Mouse (Mus musculus) CD8-positive naive resting alpha-beta T cell, adult 2 months (primary cell): ENCODE data around the gene Creb3l2.

ENCODE experiments used
- DNase-seq, 2 experiments: peaks; one replicate each; pipeline ENCODE4 v3.0.0; 2022; ENCODE audit warnings: low read depth in 2 of 2, low spot score in 2 of 2

The Creb3l2 gene

DNA sequence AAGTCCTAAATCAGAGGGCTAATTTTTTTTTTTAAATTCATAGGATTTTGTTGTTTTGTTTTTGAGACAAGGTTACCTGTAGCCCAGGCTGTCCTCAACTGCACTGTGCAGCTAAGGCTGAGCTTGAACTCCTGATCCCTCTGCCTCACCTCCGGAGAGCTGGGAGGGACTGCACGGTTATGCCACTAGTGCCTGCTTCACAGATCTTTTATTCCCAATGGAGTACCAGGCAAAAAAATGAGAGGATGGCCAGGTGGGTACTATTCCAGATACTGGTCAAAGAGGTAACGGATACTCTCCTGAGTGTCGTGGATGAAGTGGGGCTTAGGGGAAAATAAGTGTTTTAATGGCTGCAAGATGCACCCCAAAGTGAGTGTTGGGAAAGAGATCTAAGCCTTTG is 835 bp upstream of the Creb3l2 start:
- DNase-seq = no peak

DNA sequence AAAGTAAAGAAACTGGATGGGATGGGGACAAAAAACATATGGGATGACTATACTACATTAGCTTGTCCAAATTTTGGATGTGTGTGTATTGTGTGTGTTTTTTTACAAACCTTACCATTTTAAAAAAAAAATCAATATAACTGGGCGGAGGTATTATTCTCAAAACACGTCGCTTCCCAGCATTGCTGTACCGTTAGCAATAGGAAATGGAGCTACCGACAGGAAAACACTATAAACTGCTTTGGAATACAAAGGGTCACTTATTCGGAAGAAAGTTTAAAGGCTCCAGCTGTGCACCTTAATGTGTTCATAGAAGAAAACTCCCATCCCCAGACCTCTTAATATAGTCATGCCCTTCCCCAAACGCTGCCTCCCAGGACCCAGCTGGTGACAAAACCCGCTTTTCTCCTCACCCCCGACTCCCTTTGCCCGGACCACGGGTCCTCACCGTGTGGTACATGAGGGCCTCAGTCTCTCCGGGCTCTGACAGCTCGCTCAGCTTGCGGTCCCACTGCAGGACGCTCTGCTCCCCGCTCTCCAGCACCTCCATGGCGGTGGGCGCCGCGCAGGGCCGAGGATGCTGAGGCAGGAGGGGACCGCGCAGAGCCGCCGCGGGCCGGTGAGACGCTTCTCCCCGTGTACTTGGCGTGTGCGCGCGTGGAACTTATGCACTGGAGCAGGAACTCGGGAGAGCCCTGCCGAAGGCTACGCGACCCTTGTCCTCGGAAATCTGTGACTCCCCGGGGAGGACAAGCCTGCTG is 515 bp downstream of the Creb3l2 start:
- peak in 1 of 2 experiments; percentile 36 for DNase-seq

DNA sequence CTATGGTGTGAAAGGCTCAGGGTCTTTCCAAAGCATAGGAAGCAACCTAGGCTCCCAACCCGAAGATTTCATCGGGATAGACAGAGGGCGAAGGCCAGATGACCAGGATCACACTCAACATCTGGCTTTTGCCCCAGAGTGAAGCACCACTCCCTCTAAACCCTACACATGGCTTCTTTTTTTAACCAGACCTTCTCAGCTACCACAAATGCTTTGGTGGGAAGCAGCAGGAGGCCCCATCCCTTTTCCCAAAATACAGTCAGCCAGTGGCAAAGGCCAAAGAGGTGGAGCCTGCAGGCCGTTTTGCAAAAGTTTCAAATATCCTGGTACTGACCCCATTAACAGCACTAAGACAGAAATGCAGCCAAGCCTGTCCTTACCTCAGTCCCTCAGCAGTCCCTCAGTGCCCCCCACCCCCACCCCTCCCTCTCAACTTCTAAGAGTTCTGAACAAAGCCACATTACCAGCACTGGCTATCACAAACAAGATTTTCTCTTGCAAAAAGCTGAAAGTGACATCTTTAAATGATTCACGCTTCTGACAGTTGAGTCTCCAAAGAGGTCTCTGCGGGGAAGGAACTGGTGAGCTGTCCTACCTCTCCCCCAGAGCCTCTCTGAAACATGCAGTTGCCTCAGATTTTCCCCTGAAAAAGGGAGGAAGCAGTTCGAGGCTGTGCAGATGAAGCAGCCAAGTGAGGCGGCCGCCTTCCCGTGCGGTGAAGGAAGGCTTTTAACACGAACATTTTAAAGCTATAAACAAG is 1.3 kb downstream of the Creb3l2 start:
- DNase-seq = no peak

DNA sequence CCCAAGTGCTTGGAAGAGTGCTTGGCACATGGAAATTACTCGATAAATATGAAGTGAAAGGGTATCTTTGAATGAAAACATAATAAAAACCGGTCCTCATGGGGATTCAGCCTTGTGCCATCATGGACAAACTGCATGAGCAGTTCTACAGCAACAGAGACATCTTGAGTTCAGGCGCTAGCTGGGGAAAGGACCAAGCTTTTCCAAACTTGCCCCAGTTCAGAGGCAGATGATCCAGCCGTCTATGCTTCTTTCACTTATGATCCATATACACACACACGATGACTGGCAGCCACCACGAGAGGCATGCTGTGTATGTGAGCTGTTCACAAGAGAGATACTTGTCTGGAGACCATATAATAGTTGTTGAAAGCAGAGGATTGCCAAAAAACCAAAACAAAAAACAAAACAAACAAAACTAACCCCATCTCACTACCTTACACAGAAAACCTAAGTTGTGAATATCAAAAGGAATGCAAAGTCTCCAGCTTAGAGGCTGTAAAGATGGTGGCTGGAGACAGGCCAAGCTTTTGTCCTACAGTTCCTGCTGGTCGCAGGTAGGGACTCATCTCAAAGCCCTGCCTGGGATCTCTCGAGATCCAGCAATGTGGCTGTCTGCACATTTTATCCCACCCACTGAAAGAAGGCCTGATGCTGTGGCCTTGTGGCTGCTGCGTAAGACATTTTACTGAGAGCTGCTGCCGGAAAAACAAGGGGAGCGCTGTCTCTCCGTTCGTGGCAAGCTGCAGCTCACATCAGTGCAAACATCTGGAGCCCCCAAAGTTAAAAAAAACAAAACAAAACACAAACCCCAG is 2.1 kb downstream of the Creb3l2 start:
- no peak for DNase-seq

DNA sequence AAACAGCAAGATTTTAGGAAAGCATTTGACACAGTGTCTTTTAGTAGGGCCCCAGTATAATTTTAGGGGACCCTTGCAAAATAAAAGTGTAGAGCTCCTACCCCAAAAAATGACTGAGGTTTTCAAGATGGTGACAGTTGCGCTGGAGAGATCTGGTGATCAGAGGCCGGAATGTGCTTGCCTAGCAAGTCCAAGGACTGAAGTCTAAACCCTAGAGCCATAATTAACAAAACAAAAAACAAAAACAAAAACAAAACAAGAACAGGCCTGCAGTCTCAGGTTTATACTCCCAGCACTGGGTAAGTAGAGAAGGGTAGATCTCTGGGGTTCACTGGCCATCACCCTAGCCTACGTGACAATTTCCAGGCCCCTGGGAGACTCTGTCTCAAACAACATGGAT is 3.4 kb downstream of the Creb3l2 start:
- no peak for DNase-seq

DNA sequence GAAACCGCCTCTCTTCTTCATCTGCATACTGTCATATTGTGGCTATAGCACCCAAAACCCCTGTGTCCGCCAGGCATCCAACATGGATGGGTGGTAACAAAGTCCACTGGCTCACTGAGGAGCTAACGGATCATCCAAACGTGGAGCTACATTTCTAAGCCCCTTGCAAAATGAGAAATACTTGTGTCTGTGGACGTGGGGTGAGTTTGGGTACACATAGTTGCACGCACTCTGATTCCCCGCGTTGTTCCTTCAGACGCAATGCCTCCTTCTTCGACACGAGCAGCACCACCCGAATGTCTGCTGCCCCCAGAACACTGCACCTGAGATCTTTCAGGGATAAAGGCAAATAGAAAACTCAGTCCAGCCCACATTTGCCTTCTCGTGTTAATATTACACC is 4.9 kb downstream of the Creb3l2 start:
- DNase-seq = no peak

DNA sequence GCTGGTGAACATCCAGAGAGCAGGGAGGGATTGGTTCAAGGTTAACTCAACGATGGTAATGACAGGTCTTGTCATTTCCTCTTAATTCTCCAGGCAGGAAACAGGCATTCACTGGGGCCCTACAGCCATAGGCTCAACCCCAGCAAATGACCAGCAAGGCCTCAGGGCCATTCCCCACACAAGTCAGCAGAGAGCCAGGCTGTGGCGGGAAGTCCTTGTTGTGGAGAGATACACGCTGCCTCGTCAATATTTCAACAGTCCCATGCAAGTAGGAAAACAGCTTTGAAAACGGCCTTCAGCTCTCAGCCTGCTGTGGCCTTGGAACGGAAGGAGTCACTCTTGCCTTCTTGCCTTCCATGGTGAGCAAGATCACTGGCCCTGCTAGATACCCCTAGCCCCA is 6.6 kb downstream of the Creb3l2 start:
- DNase-seq = no peak

DNA sequence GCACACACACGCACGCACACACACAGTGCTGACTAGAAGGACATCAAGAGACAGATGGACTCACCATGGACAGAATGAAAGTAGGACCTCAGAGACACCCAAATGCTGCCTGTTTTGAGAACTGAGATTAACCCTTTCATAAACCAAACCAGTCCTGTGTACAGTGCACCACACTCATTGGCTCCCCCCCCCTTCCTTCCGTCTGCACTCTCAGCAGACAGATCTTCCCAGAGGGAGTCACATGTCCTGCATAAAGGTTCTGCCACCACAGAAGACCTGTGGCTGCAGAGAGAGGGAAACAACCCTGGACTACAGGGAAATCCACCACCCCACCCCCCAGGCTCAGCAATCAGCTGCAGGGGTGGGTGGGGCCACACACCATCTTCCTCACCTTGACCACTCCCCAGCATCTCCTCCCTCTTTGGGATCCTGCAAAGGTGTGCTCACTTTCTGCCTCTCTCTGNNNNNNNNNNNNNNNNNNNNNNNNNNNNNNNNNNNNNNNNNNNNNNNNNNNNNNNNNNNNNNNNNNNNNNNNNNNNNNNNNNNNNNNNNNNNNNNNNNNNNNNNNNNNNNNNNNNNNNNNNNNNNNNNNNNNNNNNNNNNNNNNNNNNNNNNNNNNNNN is 12.0 kb downstream of the Creb3l2 start:
- no peak for DNase-seq

DNA sequence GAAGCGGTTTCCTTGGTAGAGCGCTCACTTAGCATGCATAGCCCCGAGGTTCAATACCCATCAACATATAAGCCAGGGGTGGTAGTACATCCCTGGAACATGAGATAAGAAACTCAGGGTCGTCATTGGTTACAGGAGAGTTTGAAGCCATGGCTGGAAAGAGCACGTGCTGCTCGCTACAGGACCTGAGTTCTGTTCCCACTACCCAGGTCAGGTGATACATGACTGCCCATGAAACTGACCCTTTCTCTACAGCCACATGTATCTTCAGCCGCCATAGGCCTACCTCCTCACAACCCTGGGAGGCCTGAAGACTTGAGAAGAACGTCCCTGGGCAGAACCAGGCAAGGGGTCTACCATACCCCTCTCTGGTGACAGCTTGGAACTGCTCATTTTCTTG is 13.0 kb downstream of the Creb3l2 start:
- no peak for DNase-seq

DNA sequence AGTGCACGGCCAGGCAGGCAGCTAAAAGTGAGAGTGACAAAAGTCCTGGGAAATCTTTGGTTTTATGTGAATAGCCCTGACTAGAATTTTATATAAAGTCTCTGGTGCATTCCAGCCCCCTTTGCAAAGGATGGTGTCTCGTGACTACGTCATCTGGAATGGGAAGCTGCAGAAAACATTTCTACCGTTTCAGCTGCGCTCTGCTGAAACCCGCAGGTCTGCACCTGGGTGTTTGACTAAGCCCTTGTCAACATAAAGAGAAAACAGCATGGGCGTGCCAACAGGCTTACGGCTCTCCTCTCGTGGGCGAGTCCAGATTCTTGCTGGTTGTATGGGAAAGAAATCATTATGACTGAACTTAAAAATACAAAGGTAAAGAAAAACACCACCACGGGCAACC is 13.9 kb downstream of the Creb3l2 start:
- DNase-seq = no peak

DNA sequence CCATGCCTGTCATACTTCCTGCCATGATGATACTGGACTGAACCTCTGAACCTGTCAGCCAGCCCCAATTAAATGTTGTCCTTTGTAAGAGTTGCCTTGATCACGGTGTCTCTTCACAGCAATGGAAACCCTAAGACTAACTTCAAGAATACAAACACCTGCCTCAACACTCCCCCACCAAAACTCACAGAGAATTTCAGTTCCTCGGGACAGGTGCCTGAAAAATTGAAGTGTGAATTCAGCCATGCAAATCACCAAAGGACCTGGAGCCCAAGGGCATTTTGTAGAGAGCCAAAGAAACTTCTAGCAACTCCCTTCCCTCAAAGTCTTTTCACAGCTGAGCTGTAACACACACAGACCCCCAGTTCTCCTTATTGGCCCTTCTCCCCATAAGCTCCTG is 15.3 kb downstream of the Creb3l2 start:
- no peak for DNase-seq

DNA sequence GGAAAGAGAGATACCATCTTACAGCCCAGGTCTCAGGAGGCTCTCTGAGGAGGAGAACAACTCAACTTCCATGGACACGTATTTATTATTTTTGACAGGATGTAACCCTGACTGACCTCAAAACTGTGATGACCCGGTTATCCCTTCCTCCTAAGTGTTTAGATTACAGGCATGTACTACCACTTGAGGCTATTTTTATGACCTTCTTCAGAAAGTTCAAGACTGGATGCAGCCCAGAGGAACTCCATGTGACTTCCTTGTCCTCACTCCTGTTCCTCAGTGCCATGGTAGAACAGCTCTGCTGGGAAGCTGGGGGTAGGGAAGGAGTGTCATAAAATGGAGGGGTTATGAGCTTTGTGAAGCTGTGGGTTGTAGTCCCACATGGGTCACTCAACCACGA is 16.1 kb downstream of the Creb3l2 start:
- DNase-seq = no peak

DNA sequence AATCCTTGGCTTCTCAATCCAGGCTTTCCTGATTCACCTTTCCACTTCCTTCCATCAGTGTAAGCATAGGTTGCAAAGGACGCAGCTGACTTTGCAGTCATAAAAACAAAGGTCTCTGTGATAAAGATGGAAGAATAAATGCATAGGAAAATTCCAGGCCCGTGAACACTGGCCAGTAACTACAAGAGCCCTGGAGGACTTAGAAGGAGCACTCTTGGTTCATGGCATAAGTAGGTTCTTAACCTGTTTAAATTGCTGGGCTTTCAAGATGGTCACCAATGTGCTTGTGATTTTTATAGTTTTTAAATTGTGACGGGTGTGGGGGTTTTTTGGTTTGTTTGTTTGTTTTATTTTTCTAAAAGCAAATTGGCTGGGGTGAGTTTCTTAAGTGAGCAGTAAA is 16.9 kb downstream of the Creb3l2 start:
- no peak for DNase-seq

DNA sequence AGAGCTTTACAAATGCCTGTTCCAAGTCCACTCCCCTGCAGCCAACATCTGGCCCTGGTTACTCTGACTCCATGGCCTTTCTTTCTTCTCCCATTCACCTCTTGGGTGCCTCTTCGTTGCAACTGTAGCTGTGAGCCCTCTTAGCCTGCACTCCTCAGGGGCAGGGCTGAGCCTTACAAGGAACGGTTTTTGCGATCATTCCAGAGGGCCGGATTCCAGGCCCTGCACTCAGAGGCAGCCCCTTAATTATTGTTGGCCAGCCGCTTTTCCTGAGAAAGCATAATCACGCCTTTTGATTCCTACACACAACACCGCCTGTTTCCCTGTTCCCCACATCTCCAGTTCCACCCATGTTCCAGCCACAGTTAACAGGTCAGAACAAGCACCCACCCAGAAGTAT is 17.6 kb downstream of the Creb3l2 start:
- no peak for DNase-seq

DNA sequence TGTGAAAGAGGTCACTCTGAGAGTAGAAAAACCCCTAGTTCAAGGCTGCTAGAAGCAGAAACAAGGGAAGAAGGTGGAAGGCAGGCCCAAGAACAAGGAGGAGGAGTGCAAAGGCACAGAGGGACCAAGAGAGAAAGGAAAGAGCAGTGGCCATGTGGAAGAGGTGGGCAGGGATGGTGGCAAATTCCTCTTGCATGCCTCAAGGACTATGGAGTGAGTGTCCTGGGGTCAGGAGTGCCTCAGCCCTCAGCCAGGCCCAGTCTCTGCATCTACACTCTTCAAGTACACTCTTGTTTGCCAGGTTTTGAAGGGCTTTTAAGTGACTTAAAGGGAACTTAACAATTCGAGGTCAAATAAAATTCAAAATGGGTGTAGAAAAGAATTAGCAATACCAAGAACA is 18.6 kb downstream of the Creb3l2 start:
- DNase-seq = no peak

DNA sequence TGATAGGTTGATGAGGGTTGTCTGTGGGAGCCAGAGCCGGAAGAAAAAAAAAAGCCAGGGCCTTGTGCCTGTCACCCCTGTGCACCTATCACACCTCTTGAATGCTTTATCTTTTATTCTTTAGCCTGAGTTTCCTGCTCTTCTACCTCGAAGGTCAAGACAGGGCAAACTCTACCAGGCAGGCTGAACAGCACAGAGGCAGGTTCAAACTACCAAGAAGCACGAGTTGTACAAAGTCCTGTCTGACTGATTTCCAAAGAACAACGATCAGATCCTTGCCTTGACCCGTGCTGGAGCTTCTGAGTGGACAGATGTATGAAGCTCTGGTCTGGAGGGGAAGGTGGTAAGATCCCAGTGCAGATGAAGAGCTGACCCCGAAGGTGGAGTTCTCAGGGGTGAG is 20.8 kb downstream of the Creb3l2 start:
- DNase-seq = no peak

DNA sequence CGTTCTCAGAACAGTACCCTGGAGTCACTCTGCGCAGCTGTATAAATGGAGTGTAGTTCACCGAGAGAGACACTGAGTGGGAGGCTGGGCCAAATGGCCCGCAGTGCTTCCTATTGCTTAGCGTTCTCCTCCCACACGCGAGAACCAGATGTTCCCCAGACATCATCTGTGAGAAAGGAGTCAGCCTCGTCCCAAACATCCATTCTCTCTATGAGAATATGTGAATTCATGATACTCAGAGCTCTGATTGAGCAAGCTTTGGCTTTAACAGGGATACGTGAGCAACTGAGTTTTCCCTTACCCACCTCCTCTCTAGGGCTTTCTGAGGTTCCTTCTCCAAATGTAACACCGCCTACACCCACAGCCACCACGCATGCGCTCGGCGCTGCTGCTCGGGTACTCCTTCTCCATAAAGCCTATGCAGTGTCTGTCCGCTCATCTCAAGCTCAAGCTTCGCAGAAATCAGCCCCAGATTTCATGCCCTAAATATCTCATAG is 22.5 kb downstream of the Creb3l2 start:
- no peak for DNase-seq

DNA sequence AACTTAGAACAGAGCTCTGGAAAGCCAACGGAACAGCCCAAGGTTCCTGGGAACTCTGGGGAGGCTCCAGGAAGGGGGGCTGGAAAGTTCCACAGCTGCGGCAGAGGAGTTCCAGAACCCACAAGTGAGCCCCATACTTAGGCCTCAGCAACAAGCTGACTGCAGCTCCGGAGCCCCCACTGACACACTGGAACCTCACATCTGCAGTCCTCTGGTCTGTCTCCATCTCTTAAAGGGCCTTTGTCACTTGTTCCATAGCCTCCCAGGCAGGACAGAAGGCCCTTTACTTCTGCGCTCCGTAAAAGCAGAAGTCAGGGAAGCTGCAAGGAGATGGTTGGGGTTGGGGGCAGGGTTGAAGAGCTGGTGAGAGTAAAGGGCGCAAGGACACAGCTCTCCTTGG is 23.0 kb downstream of the Creb3l2 start:
- DNase-seq = no peak

DNA sequence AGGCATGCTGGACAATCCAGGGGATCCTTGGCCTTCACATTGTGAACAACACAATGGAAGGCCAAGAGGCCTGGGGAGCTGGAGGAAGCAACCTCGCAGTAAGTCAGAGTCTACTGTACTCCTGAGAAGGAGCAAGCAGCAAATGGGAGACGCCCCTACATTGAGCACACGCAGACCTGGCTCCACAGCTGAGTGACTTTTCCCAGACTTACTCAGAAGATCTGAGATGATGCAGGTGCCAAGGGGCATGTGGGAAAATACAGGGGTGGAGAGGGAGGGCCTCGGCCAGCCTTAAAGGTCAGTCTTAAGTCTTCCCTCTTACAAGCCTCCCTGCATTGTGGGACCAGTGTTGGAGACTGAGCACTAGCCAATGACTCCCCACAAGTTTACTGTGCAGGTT is 25.2 kb downstream of the Creb3l2 start:
- no peak for DNase-seq

DNA sequence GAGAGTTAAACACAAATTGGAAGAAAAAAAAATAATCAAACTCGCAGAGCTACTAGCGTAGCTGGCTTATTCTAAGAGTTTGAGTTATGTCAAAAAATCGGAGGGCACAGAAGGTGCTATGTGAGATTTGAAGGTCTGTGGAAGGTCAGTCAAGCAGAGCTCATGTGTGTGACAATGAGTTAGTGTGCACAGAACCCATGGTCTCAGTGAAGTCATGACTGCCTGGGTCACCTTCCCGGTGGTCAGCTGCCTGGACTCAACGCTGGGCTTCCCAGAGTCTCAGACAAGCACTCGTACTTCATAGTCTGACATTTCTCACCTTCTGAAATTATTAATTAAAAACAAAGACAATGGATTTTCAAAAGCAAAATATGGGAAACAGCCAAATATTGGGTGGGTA is 26.4 kb downstream of the Creb3l2 start:
- no peak for DNase-seq

DNA sequence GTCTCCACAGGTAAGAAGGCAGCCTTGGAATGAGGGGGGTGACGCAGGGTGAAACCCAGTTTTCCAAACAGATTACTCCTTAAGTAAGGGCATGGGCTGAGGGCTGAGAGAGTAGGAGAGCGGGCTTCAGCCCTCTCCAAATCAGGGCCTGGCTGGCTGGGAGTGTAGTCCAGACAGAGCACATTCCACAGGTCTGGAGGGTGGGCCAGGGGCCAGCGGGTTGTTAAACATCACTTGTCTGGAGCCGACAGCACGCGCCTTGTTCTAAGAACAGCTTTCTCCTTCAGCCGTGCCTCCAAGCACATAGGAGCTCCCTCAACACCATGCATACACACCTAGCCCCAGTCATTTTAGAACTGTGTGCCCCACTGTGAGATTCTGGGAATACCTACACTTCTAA is 26.9 kb downstream of the Creb3l2 start:
- DNase-seq = no peak
